Mouse (Mus musculus): ENCODE measurements around the gene Ldb2.

DNA sequence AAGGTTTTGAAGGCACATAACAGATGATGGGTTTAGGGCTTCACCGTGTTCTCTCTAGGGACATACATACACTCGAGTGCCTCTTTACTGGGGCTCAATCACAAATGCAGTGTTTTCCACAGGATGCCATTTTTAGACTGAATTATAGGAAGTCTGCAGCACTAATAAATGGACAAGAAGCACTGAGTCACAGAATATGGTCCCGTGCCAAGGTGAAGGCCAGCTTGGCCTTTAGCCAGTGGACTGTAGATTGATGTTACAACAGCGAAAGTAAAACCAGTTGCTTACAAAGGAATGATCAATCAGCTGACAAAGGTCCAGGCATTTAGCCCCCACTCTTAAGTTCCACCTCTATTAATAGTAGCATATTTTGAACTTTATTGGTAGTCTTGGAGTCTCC lies 304.4 kb downstream of the Ldb2 start:
- TF ChIP-seq CTCF (IDR thresholded peaks at IDR 0.05; ENCODE audit: low read depth, low read length) (no peak), TAL1 (conservative IDR thresholded peaks at IDR 0.05; ENCODE audit: low read depth, low read length) (no peak)

Data from G1E (cell line).